Mouse (Mus musculus) forebrain, postnatal 0 days (tissue): ENCODE results near the gene Ttc6. TPM values are rescaled to one million over a fixed set of nuclear protein-coding genes. Genes with fewer than 3 reads are reported as not detected.

Experiments
- ATAC-seq: fragments of 200-750 bp; cut with Nextera tagmentation; 2 replicates; pipeline ENCODE4 v1.8.0; 2017; ENCODE audit warnings: mild to moderate bottlenecking, moderate library complexity
- DNase-seq: peaks from one replicate; pipeline ENCODE4 v3.0.0-alpha.2; 2015
- H3K27ac ChIP-seq: fragments of 300-500 bp; sonication (generic); 2 replicates; pipeline ENCODE4 v1.5.1; 2014; ENCODE audit warnings: low read depth, mild to moderate bottlenecking, antibody characterized with exemption, low read length, moderate library complexity, mixed read lengths
- H3K27me3 ChIP-seq: fragments of 300-500 bp; sonication (generic); 2 replicates; pipeline ENCODE4 v1.6.1; 2014; ENCODE audit warnings: mild to moderate bottlenecking, low read length, mixed read lengths; ENCODE audit not compliant: insufficient read depth
- H3K36me3 ChIP-seq: fragments of 300-500 bp; sonication (generic); 2 replicates; pipeline ENCODE4 v1.6.1; 2014; ENCODE audit warnings: mild to moderate bottlenecking, moderate library complexity; ENCODE audit not compliant: insufficient read depth
- H3K4me1 ChIP-seq: fragments of 300-500 bp; sonication (generic); 2 replicates; pipeline ENCODE4 v1.6.1; 2014; ENCODE audit warnings: antibody characterized with exemption; ENCODE audit not compliant: insufficient read depth
- H3K4me2 ChIP-seq: fragments of 300-500 bp; sonication (generic); 2 replicates; pipeline ENCODE4 v1.6.1; 2014; ENCODE audit warnings: low read depth, mild to moderate bottlenecking, moderate library complexity
- H3K4me3 ChIP-seq: fragments of 300-500 bp; sonication (generic); 2 replicates; pipeline ENCODE4 v1.5.1; 2014; ENCODE audit warnings: low read depth, low read length, mixed read lengths
- H3K9ac ChIP-seq: fragments of 300-500 bp; sonication (generic); 2 replicates; pipeline ENCODE4 v1.6.1; 2014; ENCODE audit warnings: mild to moderate bottlenecking
- H3K9me3 ChIP-seq: fragments of 300-500 bp; sonication (generic); 2 replicates; pipeline ENCODE4 v1.6.1; 2016; ENCODE audit warnings: low read length
- CTCF ChIP-seq: sonication (generic); IDR thresholded peaks from 2 replicates; pipeline ENCODE4 v1.5.1; 2016; ENCODE audit warnings: antibody characterized with exemption, control low read depth, low read depth
- WGBS: fragments of 180-500 bp; shearing (Covaris S2); extraction: QIAGEN DNeasy Blood & Tissue Kit; methylation state at CpG from one replicate; pipeline ENCODE4 v1.1.7; 2014; 5-methylcytosine and 5-hydroxymethylcytosine counted together
- polyA plus RNA-seq: library from polyadenylated mRNA; unstranded; fragments of >200 nt; fragmentation: Nextera tagmentation; extraction: Ambion mirVana; gene quantifications from 2 replicates; pipeline ENCODE4 v1.2.1, GENCODE M21; 2015
- total RNA-seq: library from RNA; depleted of rRNA; stranded (reverse); fragments of >200 nt; gene quantifications from 2 replicates; pipeline ENCODE4 v1.2.3, GENCODE M21; 2014

The Ttc6 gene
- total and polyA plus RNA-seq, 2 experiments from 2014 or later = 0.74 to 1.2 TPM

GRCm38 (mm10) chr12:57615137-57615536, 51.2 kb downstream of the Ttc6 start:
- WGBS = 94% methylated on average over 4 of the region's 4 CpGs
- no peaks in the 10 kb centered on the region for H3K27me3 ChIP-seq
- H3K36me3 ChIP-seq = no peaks in the 10 kb centered on the region
- no peak overlapping the region for H3K4me2 ChIP-seq
- no peak for DNase-seq
- no peak overlapping the region for H3K4me3 ChIP-seq
- H3K9me3 ChIP-seq = no peaks in the 10 kb centered on the region
- no peaks in the 10 kb centered on the region for H3K4me1 ChIP-seq
- no peak overlapping the region for H3K27ac ChIP-seq
- no peak for TF ChIP-seq CTCF
- ATAC-seq = no peak
- H3K9ac ChIP-seq = no peak overlapping the region

- Histone ChIP-seq H3K9me3 (no peaks in the 10 kb centered on the region), H3K27me3 (no peaks in the 10 kb centered on the region), H3K9ac (no peak overlapping the region), H3K36me3 (no peaks in the 10 kb centered on the region), H3K4me2 (no peak overlapping the region), H3K4me1 (no peaks in the 10 kb centered on the region), H3K27ac (no peak overlapping the region), H3K4me3 (no peak overlapping the region)
- ATAC-seq (no peak), DNase-seq (no peak)
- TF ChIP-seq CTCF = no peak
- WGBS = 71% methylated on average over 5 of the region's 5 CpGs
Observed at GRCm38 (mm10) chr12:57622030-57622429, 58.1 kb downstream of the Ttc6 start.

- Histone ChIP-seq H3K9ac (no peak overlapping the region), H3K4me1 (no peaks in the 10 kb centered on the region), H3K4me2 (no peak overlapping the region), H3K4me3 (no peak overlapping the region), H3K9me3 (no peaks in the 10 kb centered on the region), H3K27ac (no peak overlapping the region), H3K27me3 (no peaks in the 10 kb centered on the region), H3K36me3 (no peaks in the 10 kb centered on the region)
- 45% methylated on average over 7 of the region's 7 CpGs for WGBS
- ATAC-seq (no peak), DNase-seq (no peak)
- no peak for TF ChIP-seq CTCF
Observed at GRCm38 (mm10) chr12:57623264-57623663, 59.4 kb downstream of the Ttc6 start.

- no peaks in the 10 kb centered on the region for H3K4me1 ChIP-seq
- no peaks in the 10 kb centered on the region for H3K27me3 ChIP-seq
- WGBS = 23% methylated on average over 4 of the region's 4 CpGs
- no peak for DNase-seq
- H3K27ac ChIP-seq = no peak overlapping the region
- no peaks in the 10 kb centered on the region for H3K36me3 ChIP-seq
- TF ChIP-seq CTCF = no peak
- no peaks in the 10 kb centered on the region for H3K9me3 ChIP-seq
- no peak overlapping the region for H3K9ac ChIP-seq
- no peak overlapping the region for H3K4me3 ChIP-seq
- H3K4me2 ChIP-seq = no peak overlapping the region
- ATAC-seq = no peak
Observed at GRCm38 (mm10) chr12:57624011-57624608, 60.2 kb downstream of the Ttc6 start.

- no peaks in the 10 kb centered on the region for H3K36me3 ChIP-seq
- ATAC-seq = no peak
- H3K9ac ChIP-seq = no peak overlapping the region
Observed at GRCm38 (mm10) chr12:57650011-57650410, 86.1 kb downstream of the Ttc6 start.

GRCm38 (mm10) chr12:57650677-57651076, 86.8 kb downstream of the Ttc6 start:
- H3K27ac ChIP-seq = no peak overlapping the region
- no peaks in the 10 kb centered on the region for H3K36me3 ChIP-seq
- DNase-seq (no peak), ATAC-seq (no peak)
- 71% methylated on average over 8 of the region's 8 CpGs for WGBS
- H3K27me3 ChIP-seq = no peaks in the 10 kb centered on the region
- H3K9ac ChIP-seq = no peak overlapping the region
- H3K4me3 ChIP-seq = no peak overlapping the region
- no peak overlapping the region for H3K4me2 ChIP-seq
- H3K9me3 ChIP-seq = no peaks in the 10 kb centered on the region
- no peak for TF ChIP-seq CTCF
- no peaks in the 10 kb centered on the region for H3K4me1 ChIP-seq

More at GRCm38 (mm10) chr12:57650011-57650410, 86.1 kb downstream of the Ttc6 start:
- Histone ChIP-seq H3K9me3 (no peaks in the 10 kb centered on the region), H3K27ac (no peak overlapping the region), H3K4me2 (no peak overlapping the region), H3K27me3 (no peaks in the 10 kb centered on the region), H3K4me1 (no peaks in the 10 kb centered on the region), H3K4me3 (no peak overlapping the region)
- DNase-seq = no peak
- no peak for TF ChIP-seq CTCF
- 78% methylated on average over 4 of the region's 4 CpGs for WGBS

- TF ChIP-seq CTCF = no peak
- 71% methylated on average over 10 of the region's 10 CpGs for WGBS
- no peaks in the 10 kb centered on the region for H3K9me3 ChIP-seq
Observed at GRCm38 (mm10) chr12:57662986-57663674, 99.2 kb downstream of the Ttc6 start.

More at GRCm38 (mm10) chr12:57662986-57663674, 99.2 kb downstream of the Ttc6 start:
- Histone ChIP-seq H3K27ac (no peak overlapping the region), H3K36me3 (no peaks in the 10 kb centered on the region), H3K27me3 (no peaks in the 10 kb centered on the region), H3K4me1 (no peaks in the 10 kb centered on the region), H3K9ac (no peak overlapping the region), H3K4me3 (no peak overlapping the region), H3K4me2 (no peak overlapping the region)
- no peak for ATAC-seq
- no peak for DNase-seq
